In genomic region chr16:92821938-92822629, GRCm38 (mm10) we compare ENCODE assay signal across 10 mouse cellular contexts. TPM values are rescaled to one million over a fixed set of nuclear protein-coding genes. Genes with fewer than 3 reads are reported as not detected.
DNase-seq lines count a peak whose midpoint lies in the region; ATAC-seq and TF ChIP-seq lines count a peak whose summit lies in the region.
"Had no signal": no experiment of that assay in that cellular context is flagged by ENCODE, and none has a peak within 500 bp of the region (broad histone marks: within the 10 kb centered on the region; RNA-seq: fewer than 3 reads in every experiment).

No protein-coding gene starts in this region.

- H3K9me3 ChIP-seq in heart, embryonic 13.5 days = no peaks in the 10 kb centered on the region
- no peaks in the 10 kb centered on the region for H3K9me3 ChIP-seq in liver, embryonic 12.5 days (replicated peaks)

- no peak for TF ChIP-seq POLR2A in bone marrow macrophage, adult 2 months (IDR thresholded peaks at IDR 0.05; ENCODE audit: borderline replicate concordance, low read depth, low read length)

- no peaks in the 10 kb centered on the region for H3K36me3 ChIP-seq in heart, embryonic 13.5 days
- peaks cover 29% of the 10 kb centered on the region for H3K36me3 ChIP-seq in liver, embryonic 12.5 days

- peaks cover 92% of the 10 kb centered on the region for H3K27me3 ChIP-seq in heart, embryonic 13.5 days (replicated peaks)
- H3K27me3 ChIP-seq in liver, embryonic 12.5 days (replicated peaks) = no peaks in the 10 kb centered on the region

- no peak for TF ChIP-seq CTCF in bone marrow macrophage, adult 2 months (IDR thresholded peaks at IDR 0.05; ENCODE audit: low read depth, low read length)

- H3K9ac ChIP-seq in heart, embryonic 13.5 days = no peak overlapping the region
- peak overlapping the region; percentile 81 for H3K9ac ChIP-seq in liver, embryonic 12.5 days

- intact Hi-C loops in heart, postnatal 25 days (cut with DNase I) = loop anchor here (10.0 kb wide), 1 partner anchor 633 kb away; no protein-coding TSS in a partner anchor

- DNase-seq in heart, postnatal 25 days (ENCODE audit: low spot score) = no peak
- peak; percentile 62 to 74 for DNase-seq in spleen, postnatal 36 days (ENCODE audit: low spot score in 2 of 2)
- no peak for DNase-seq in Muller cell, postnatal 12 days (ENCODE audit: inconsistent ontology term)
- DNase-seq in cerebellum, postnatal 10 days = no peak
- no peak for DNase-seq in cerebellum, postnatal 14 days
- DNase-seq: right cerebral cortex, postnatal 25 days had no signal

- no peak for ATAC-seq in heart, embryonic 13.5 days (ENCODE audit: extremely low read depth, insufficient number of reproducible peaks, low FRiP score, low TSS enrichment)
- ATAC-seq in liver, embryonic 12.5 days = peak; percentile 79
- ATAC-seq: midbrain, embryonic 16.5 days had no signal

- WGBS in heart, embryonic 13.5 days = 35% methylated on average over 14 of the region's 14 CpGs
- WGBS in liver, embryonic 12.5 days (ENCODE audit: insufficient replicate concordance) = 8% methylated on average over 14 of the region's 14 CpGs

- peaks cover 26% of the 10 kb centered on the region for H3K4me1 ChIP-seq in heart, embryonic 13.5 days
- peaks cover 55% of the 10 kb centered on the region for H3K4me1 ChIP-seq in bone marrow macrophage, adult 2 months (ENCODE audit: control insufficient read depth, insufficient read depth, low read length)
- H3K4me1 ChIP-seq in liver, embryonic 12.5 days = peaks cover 87% of the 10 kb centered on the region

- H3K27ac ChIP-seq in heart, embryonic 13.5 days (replicated peaks) = no peak overlapping the region
- H3K27ac ChIP-seq in bone marrow macrophage, adult 2 months (ENCODE audit: insufficient read depth, low read depth, low read length) = no peak overlapping the region
- H3K27ac ChIP-seq in liver, embryonic 12.5 days = peak overlapping the region; percentile 95

- H3K4me3 ChIP-seq in heart, embryonic 13.5 days = no peak overlapping the region
- H3K4me3 ChIP-seq in bone marrow macrophage, adult 2 months (ENCODE audit: insufficient read depth, low read length) = 0 out of 2 replicates have a peak overlapping the region, but pooled peaks have one; percentile 0
- H3K4me3 ChIP-seq in liver, embryonic 12.5 days = peak overlapping the region; percentile 70

- H3K4me2 ChIP-seq in heart, embryonic 13.5 days = peak overlapping the region; percentile 4; the same call in 1 of the 2 replicates
- H3K4me2 ChIP-seq in liver, embryonic 12.5 days = peak overlapping the region; percentile 79

RNA-seq across cellular contexts. Expression of gene Runx1, which starts 3.9 kb away (rescaled TPM):
- 1.1 TPM in 2 replicates for polyA plus RNA-seq in heart, embryonic 13.5 days (2015; fragmentation: Nextera tagmentation; extraction: Ambion mirVana)
- 1 to 10 TPM; 2.0 to 2.1 TPM for total RNA-seq in heart, postnatal 25 days (2021)
- 86.8 and 103 TPM in 2 replicates for polyA plus RNA-seq in bone marrow macrophage, adult 2 months (2012; ENCODE audit: insufficient read depth, insufficient read length, missing spikeins)
- polyA plus RNA-seq in liver, embryonic 12.5 days (2016; fragmentation: Nextera tagmentation; extraction: Ambion mirVana) = 11.7 and 13.5 TPM in 2 replicates

Comparison
In these comparisons a context has a peak if more than half of its experiments do, and no peak if none do; other contexts are left out.
1. DNase-seq: peak in spleen, postnatal 36 days (2 of 2); none in heart, postnatal 25 days (single experiment), Muller cell, postnatal 12 days (single experiment), cerebellum, postnatal 10 days (0 of 2) and cerebellum, postnatal 14 days (0 of 2).